Mouse (Mus musculus): ENCODE measurements around the gene Bcl6. TPM values are rescaled to one million over a fixed set of nuclear protein-coding genes. Genes with fewer than 3 reads are reported as not detected.
A peak's percentile ranks its signal among the peaks of the same experiment; 100 is the strongest.

Bcl6 gene
- polyA plus RNA-seq (2014; fragmentation: Nextera tagmentation; extraction: Ambion mirVana) = 0.11 TPM in 1 of 2 replicates, not detected in the other

- Histone ChIP-seq H3K9ac (ENCODE audit: low read length) (peak within 1 kb of the TSS; percentile 78), H3K4me1 (ENCODE audit: control insufficient read depth, insufficient read depth, low read length) (peaks cover 18% of the 10 kb centered on the region), H3K27me3 (ENCODE audit: control insufficient read depth, insufficient read depth, low read length) (peaks cover 25% of the 10 kb centered on the region), H3K4me2 (peak within 1 kb of the TSS; percentile 82), H3K27ac (ENCODE audit: low read depth, low read length) (peak within 1 kb of the TSS; percentile 94), H3K4me3 (ENCODE audit: low read depth, low read length) (peak within 1 kb of the TSS; percentile 52), H3K36me3 (ENCODE audit: control insufficient read depth, insufficient read depth, low read length) (no peaks in the 10 kb centered on the region), H3K9me3 (ENCODE audit: control insufficient read depth, low read length) (no peaks in the 10 kb centered on the region)
- ATAC-seq (ENCODE audit: low FRiP score) (peak; percentile 83), DNase-seq (ENCODE audit: low spot score, missing footprints) (peak; percentile 97)
- WGBS = under 1% methylated on average over 66 of the region's 68 CpGs
Observed at GRCm38 (mm10) chr16:23988466-23989208, at the start of gene Bcl6, which contains the start of gene Gm37419. Bcl6 (minus strand) TSS chr16:23988852. Gm37419 (plus strand) TSS chr16:23988482.

- WGBS = 88% methylated on average over 3 of the region's 3 CpGs
Observed at GRCm38 (mm10) chr16:24036398-24036797, 47.7 kb upstream of the Bcl6 start.

GRCm38 (mm10) chr16:24035767-24036166 is 47.1 kb upstream of the Bcl6 start:
- Histone ChIP-seq H3K4me3 (ENCODE audit: low read depth, low read length) (no peak overlapping the region), H3K9ac (ENCODE audit: low read length) (no peak overlapping the region), H3K27ac (ENCODE audit: low read depth, low read length) (no peak overlapping the region), H3K36me3 (ENCODE audit: control insufficient read depth, insufficient read depth, low read length) (no peaks in the 10 kb centered on the region), H3K9me3 (ENCODE audit: control insufficient read depth, low read length) (no peaks in the 10 kb centered on the region), H3K4me1 (ENCODE audit: control insufficient read depth, insufficient read depth, low read length) (no peaks in the 10 kb centered on the region), H3K4me2 (no peak overlapping the region), H3K27me3 (ENCODE audit: control insufficient read depth, insufficient read depth, low read length) (no peaks in the 10 kb centered on the region)
- ATAC-seq (ENCODE audit: low FRiP score) = no peak
- DNase-seq (ENCODE audit: low spot score, missing footprints) = no peak

More at GRCm38 (mm10) chr16:24036398-24036797, 47.7 kb upstream of the Bcl6 start:
- Histone ChIP-seq H3K9me3 (ENCODE audit: control insufficient read depth, low read length) (no peaks in the 10 kb centered on the region), H3K9ac (ENCODE audit: low read length) (no peak overlapping the region), H3K27ac (ENCODE audit: low read depth, low read length) (no peak overlapping the region), H3K4me2 (no peak overlapping the region), H3K27me3 (ENCODE audit: control insufficient read depth, insufficient read depth, low read length) (no peaks in the 10 kb centered on the region), H3K4me3 (ENCODE audit: low read depth, low read length) (no peak overlapping the region), H3K4me1 (ENCODE audit: control insufficient read depth, insufficient read depth, low read length) (no peaks in the 10 kb centered on the region), H3K36me3 (ENCODE audit: control insufficient read depth, insufficient read depth, low read length) (no peaks in the 10 kb centered on the region)
- ATAC-seq (ENCODE audit: low FRiP score) (no peak), DNase-seq (ENCODE audit: low spot score, missing footprints) (no peak)

- DNase-seq (ENCODE audit: low spot score, missing footprints) (peak; percentile 56), ATAC-seq (ENCODE audit: low FRiP score) (no peak)
- no peaks in the 10 kb centered on the region for H3K9me3 ChIP-seq (ENCODE audit: control insufficient read depth, low read length)
- no peak overlapping the region for H3K27ac ChIP-seq (ENCODE audit: low read depth, low read length)
- H3K4me3 ChIP-seq (ENCODE audit: low read depth, low read length) = no peak overlapping the region
- 74% methylated on average over 2 of the region's 2 CpGs for WGBS
- no peaks in the 10 kb centered on the region for H3K27me3 ChIP-seq (ENCODE audit: control insufficient read depth, insufficient read depth, low read length)
- no peak overlapping the region for H3K4me2 ChIP-seq
- H3K4me1 ChIP-seq (ENCODE audit: control insufficient read depth, insufficient read depth, low read length) = no peaks in the 10 kb centered on the region
- no peaks in the 10 kb centered on the region for H3K36me3 ChIP-seq (ENCODE audit: control insufficient read depth, insufficient read depth, low read length)
- H3K9ac ChIP-seq (ENCODE audit: low read length) = no peak overlapping the region
Observed at GRCm38 (mm10) chr16:24034450-24034849, 45.8 kb upstream of the Bcl6 start.

GRCm38 (mm10) chr16:24033259-24033658 is 44.6 kb upstream of the Bcl6 start:
- H3K27ac ChIP-seq (ENCODE audit: low read depth, low read length) = no peak overlapping the region
- no peaks in the 10 kb centered on the region for H3K9me3 ChIP-seq (ENCODE audit: control insufficient read depth, low read length)
- 93% methylated on average over 5 of the region's 5 CpGs for WGBS
- no peak overlapping the region for H3K4me3 ChIP-seq (ENCODE audit: low read depth, low read length)
- no peaks in the 10 kb centered on the region for H3K4me1 ChIP-seq (ENCODE audit: control insufficient read depth, insufficient read depth, low read length)
- H3K4me2 ChIP-seq = no peak overlapping the region
- H3K36me3 ChIP-seq (ENCODE audit: control insufficient read depth, insufficient read depth, low read length) = no peaks in the 10 kb centered on the region
- H3K9ac ChIP-seq (ENCODE audit: low read length) = no peak overlapping the region
- DNase-seq (ENCODE audit: low spot score, missing footprints) = no peak
- no peaks in the 10 kb centered on the region for H3K27me3 ChIP-seq (ENCODE audit: control insufficient read depth, insufficient read depth, low read length)
- ATAC-seq (ENCODE audit: low FRiP score) = no peak

GRCm38 (mm10) chr16:24029965-24030672 is 41.5 kb upstream of the Bcl6 start:
- Histone ChIP-seq H3K27ac (ENCODE audit: low read depth, low read length) (no peak overlapping the region), H3K9me3 (ENCODE audit: control insufficient read depth, low read length) (no peaks in the 10 kb centered on the region), H3K27me3 (ENCODE audit: control insufficient read depth, insufficient read depth, low read length) (no peaks in the 10 kb centered on the region), H3K9ac (ENCODE audit: low read length) (no peak overlapping the region), H3K4me3 (ENCODE audit: low read depth, low read length) (no peak overlapping the region), H3K36me3 (ENCODE audit: control insufficient read depth, insufficient read depth, low read length) (no peaks in the 10 kb centered on the region), H3K4me1 (ENCODE audit: control insufficient read depth, insufficient read depth, low read length) (no peaks in the 10 kb centered on the region), H3K4me2 (no peak overlapping the region)
- 78% methylated on average over 2 of the region's 2 CpGs for WGBS
- ATAC-seq (ENCODE audit: low FRiP score) = no peak
- no peak for DNase-seq (ENCODE audit: low spot score, missing footprints)

GRCm38 (mm10) chr16:24025442-24025841 is 36.8 kb upstream of the Bcl6 start:
- H3K4me1 ChIP-seq (ENCODE audit: control insufficient read depth, insufficient read depth, low read length) = no peaks in the 10 kb centered on the region
- no peak for ATAC-seq (ENCODE audit: low FRiP score)

GRCm38 (mm10) chr16:24022605-24023004 is 34.0 kb upstream of the Bcl6 start:
- DNase-seq (ENCODE audit: low spot score, missing footprints) (no peak), ATAC-seq (ENCODE audit: low FRiP score) (no peak)
- Histone ChIP-seq H3K9me3 (ENCODE audit: control insufficient read depth, low read length) (no peaks in the 10 kb centered on the region), H3K9ac (ENCODE audit: low read length) (no peak overlapping the region), H3K27ac (ENCODE audit: low read depth, low read length) (no peak overlapping the region), H3K36me3 (ENCODE audit: control insufficient read depth, insufficient read depth, low read length) (no peaks in the 10 kb centered on the region), H3K4me3 (ENCODE audit: low read depth, low read length) (no peak overlapping the region), H3K27me3 (ENCODE audit: control insufficient read depth, insufficient read depth, low read length) (no peaks in the 10 kb centered on the region), H3K4me1 (ENCODE audit: control insufficient read depth, insufficient read depth, low read length) (no peaks in the 10 kb centered on the region), H3K4me2 (no peak overlapping the region)
- WGBS = 90% methylated on average over 4 of the region's 4 CpGs

More at GRCm38 (mm10) chr16:24025442-24025841, 36.8 kb upstream of the Bcl6 start:
- no peak for DNase-seq (ENCODE audit: low spot score, missing footprints)
- Histone ChIP-seq H3K4me2 (no peak overlapping the region), H3K27me3 (ENCODE audit: control insufficient read depth, insufficient read depth, low read length) (no peaks in the 10 kb centered on the region), H3K9ac (ENCODE audit: low read length) (no peak overlapping the region), H3K27ac (ENCODE audit: low read depth, low read length) (no peak overlapping the region), H3K4me3 (ENCODE audit: low read depth, low read length) (no peak overlapping the region), H3K36me3 (ENCODE audit: control insufficient read depth, insufficient read depth, low read length) (no peaks in the 10 kb centered on the region), H3K9me3 (ENCODE audit: control insufficient read depth, low read length) (no peaks in the 10 kb centered on the region)
- 71% methylated on average over 7 of the region's 7 CpGs for WGBS

- Histone ChIP-seq H3K4me1 (ENCODE audit: control insufficient read depth, insufficient read depth, low read length) (no peaks in the 10 kb centered on the region), H3K9me3 (ENCODE audit: control insufficient read depth, low read length) (no peaks in the 10 kb centered on the region), H3K4me2 (no peak overlapping the region), H3K9ac (ENCODE audit: low read length) (no peak overlapping the region), H3K27ac (ENCODE audit: low read depth, low read length) (no peak overlapping the region), H3K27me3 (ENCODE audit: control insufficient read depth, insufficient read depth, low read length) (no peaks in the 10 kb centered on the region), H3K4me3 (ENCODE audit: low read depth, low read length) (no peak overlapping the region), H3K36me3 (ENCODE audit: control insufficient read depth, insufficient read depth, low read length) (no peaks in the 10 kb centered on the region)
- no peak for ATAC-seq (ENCODE audit: low FRiP score)
- WGBS = 74% methylated on average over 1 of the region's 1 CpGs
- no peak for DNase-seq (ENCODE audit: low spot score, missing footprints)
Observed at GRCm38 (mm10) chr16:24021722-24022121, 33.1 kb upstream of the Bcl6 start.
